Mouse (Mus musculus): ENCODE measurements at regions not wholly inside any gene's neighbourhood (a gene's known extent, or its start where the extent isn't known, plus 50 kb on each side); places are given as distances from the start of the nearest gene placed in this dataset.

- DNase-seq (ENCODE audit: low read depth, low spot score): peak; percentile 54
Measured at GRCm38 (mm10) chr11:91648091-91648490, 70.7 kb upstream of the Kif2b start.

Data from brain, adult 2 months (tissue).